Mouse (Mus musculus): ENCODE data around the gene Hist1h2bj.
"Not testable (repeated sequence)": the region's sequence is repeated elsewhere in the genome, so short reads cannot be mapped to it uniquely, and the experiment has no call there.

Gene Hist1h2bj

DNA sequence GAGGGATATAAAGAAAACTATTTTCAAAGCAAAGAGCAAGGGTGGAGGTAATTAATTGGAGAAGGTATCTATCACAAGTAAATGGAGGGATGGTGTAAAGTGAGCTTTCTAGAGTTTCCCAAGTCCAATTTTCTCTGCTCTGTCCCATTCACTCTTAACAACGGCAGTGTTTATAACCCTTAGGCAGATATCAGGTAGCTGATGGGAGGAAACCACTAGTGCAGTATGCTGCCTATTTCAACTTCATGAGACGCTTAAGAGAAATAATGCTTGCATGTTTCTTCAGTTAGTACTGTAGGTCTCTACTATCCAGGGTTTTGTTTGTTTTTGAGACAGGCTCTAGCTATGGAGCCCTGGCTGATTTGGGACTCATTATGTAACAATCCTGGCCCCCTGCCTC lies 5.6 kb upstream of the Hist1h2bj start:
- intact Hi-C loops (cut with DNase I): no loop called here

DNA sequence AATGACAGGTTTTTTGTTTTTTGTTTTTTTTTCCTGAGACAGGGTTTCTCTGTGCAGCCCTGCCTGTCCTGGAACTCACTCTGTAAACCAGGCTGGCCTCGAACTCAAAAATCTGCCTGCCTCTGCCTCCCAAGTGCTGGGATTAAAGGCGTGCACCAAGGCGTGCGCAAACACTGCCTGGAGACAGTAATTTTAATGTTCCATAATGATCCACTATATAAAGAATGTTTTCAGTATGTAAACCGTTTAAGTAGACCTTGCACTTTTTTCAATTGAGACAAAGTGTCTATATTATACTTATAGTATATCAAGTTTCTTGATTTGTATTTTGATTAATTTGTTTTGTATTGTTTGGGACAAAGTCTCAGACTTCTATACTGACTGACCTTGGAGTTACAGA lies 3.6 kb upstream of the Hist1h2bj start:
- intact Hi-C loops (cut with DNase I): no loop called here

DNA sequence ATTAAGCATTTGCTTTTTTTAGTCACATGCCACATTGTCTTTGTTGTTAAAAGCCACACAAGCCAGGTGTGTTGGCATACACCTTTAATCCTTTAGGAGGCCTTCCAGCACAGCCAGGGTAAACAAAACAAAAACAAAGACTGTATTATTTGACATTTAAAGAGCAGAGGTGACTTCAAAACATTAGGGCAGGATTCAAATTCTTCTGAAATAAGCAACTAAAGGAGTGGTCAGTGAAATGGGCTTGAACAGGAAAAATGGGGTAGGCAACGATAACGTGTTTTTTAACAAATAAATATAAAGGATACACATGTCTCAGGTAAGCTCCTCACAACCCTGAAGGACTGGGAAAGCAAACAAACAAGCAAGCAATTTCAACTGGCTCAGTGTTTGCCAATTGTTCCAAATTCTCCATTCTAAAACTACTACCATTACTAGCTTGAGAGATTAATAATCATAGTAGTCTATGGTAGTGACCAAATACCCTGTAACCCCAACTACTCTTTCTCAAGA lies 3.0 kb upstream of the Hist1h2bj start:
- intact Hi-C loops (cut with DNase I): loop anchor here (5.0 kb wide), 2 partner anchors 1647 to 1707 kb away; partner anchors contain the start of genes Hist1h2bb and Hist1h3c

DNA sequence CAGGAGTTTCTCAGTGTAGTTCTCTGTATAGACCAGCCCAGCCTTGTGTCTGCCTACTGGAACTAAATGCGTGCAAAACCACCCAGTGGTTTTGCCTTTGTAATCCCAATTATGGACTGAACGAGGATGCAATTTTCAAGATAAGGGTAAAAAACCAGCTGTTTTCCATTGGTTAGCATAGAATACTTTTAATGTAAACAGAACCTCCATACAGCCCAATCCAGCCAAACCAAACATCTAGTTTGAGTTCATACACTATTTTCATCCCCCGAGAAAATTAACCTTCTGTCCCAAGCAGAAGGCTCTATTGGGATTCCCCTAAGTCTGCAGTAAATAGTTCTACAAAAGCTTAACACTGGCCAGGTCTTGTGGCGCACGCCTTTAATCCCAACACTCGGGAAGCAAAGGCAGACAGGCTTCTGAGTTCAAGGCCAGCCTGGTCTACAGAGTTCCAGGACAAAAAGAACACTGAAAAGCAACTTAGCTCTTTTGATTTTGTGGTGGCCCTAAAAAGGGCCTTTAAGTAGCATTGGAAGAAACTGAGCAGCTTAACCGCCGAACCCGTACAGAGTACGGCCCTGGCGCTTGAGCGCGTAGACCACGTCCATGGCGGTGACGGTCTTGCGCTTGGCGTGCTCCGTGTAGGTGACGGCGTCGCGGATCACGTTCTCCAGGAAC lies 2.4 kb upstream of the Hist1h2bj start:
- intact Hi-C loops (cut with DNase I): loop anchor here (5.0 kb wide), 2 partner anchors 1647 to 1707 kb away; partner anchors contain the start of genes Hist1h2bb and Hist1h3c

DNA sequence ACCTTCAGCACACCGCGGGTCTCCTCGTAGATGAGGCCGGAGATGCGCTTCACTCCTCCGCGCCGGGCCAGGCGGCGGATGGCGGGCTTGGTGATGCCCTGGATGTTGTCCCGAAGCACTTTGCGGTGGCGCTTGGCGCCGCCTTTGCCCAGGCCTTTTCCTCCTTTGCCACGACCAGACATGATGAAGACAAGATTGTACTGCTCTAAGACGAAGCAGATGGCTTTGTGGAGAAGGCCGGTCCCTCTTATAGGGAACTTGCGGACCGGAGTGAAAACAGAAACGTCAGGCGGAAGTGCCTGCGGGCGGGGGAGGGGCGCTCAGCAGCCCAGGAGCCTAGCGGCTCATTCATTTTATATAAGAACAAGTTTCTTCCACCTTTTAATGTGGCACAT lies 1.9 kb upstream of the Hist1h2bj start, which contains the start of gene Hist1h4i:
TSS of gene Hist1h4i (minus strand) at position 221 of the 395 bp plus-strand sequence.
- intact Hi-C loops (cut with DNase I): loop anchor here (5.0 kb wide), 2 partner anchors 1646 to 1706 kb away; partner anchors contain the start of genes Hist1h2bb and Hist1h3c

DNA sequence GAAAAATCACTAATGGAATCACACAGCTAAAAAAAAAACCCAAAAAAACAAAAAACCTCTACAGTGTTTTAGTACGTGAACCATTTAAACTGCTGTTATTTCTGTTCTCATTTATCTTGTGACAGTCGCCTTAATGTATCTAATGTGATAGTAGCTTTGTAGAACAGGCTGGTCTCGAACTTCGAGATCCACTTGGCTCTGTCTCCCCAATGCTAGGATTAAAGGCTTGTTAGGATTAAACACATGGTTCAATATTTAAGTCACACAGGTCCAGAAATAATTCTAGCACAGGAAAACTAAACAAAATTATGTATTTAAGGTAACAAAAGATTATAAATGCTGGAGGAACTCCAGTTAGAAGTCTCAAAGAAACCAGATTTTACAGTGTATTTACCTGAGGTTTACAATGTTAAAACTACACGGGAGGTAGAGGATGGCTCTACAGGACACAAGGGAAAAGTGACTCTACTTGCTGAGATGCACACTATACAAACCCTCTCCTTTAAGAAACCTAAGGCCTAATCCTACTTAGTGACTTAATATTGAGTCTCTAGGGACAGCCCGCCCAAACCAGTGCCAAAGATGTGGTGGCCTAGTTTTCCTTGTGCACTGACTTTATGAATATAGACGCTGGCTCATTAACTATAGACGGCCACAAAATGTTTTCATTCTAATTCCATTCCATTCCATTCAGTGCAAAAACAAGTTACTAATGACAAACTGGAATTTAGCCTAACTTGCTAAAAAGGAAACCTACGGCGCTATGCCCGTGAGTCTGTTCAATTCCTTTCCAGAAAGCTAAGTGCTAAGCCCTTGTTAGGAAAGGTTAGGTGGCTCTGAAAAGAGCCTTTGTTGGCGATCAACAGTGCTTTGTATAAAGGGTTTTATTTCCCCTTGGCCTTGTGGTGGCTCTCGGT lies 1.1 kb upstream of the Hist1h2bj start:
- intact Hi-C loops (cut with DNase I): loop anchor here (5.0 kb wide), 2 partner anchors 1645 to 1705 kb away; partner anchors contain the start of genes Hist1h2bb and Hist1h3c

DNA sequence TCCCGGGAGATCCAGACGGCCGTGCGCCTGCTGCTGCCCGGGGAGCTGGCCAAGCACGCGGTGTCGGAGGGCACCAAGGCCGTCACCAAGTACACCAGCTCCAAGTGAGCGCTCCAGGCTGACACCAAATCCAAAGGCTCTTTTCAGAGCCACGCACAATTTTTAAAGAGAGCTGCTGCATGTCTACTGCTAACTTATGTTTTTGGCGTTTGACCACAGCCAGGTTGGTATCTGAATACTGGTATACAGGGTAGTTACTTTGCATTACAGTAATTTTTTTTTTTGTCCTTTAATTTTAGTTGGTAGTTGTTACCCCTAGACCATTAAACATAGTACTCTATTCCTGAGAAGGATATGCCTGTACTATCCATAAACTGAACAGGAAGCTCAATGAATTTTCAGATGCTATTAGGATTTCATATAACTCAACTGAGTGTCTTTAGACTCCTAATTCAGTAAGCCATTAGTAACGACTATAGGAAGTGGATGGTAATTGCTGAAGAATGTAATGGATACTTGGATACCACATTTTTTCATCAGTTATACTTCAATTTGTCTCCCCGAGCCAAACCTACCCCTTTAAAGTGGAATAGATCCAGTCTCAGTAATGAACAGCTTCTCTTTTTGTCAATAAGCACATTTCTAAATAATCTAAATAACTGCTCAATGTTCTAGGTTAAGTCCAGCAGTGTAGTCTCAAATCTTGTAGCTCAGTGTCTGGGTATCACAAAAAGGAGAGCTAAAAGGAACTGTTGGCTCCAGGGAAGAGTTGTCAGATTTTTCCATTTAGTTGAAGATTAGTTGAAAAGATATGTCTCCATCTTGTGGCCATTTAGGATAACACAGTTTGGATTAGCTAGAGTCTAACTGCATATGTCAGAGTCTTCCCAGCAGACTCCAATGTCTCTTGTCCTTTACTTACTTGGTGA lies 753 bp downstream of the Hist1h2bj start:
- intact Hi-C loops (cut with DNase I): loop anchor here (5.0 kb wide), 2 partner anchors 1644 to 1704 kb away; partner anchors contain the start of genes Hist1h2bb and Hist1h3c

DNA sequence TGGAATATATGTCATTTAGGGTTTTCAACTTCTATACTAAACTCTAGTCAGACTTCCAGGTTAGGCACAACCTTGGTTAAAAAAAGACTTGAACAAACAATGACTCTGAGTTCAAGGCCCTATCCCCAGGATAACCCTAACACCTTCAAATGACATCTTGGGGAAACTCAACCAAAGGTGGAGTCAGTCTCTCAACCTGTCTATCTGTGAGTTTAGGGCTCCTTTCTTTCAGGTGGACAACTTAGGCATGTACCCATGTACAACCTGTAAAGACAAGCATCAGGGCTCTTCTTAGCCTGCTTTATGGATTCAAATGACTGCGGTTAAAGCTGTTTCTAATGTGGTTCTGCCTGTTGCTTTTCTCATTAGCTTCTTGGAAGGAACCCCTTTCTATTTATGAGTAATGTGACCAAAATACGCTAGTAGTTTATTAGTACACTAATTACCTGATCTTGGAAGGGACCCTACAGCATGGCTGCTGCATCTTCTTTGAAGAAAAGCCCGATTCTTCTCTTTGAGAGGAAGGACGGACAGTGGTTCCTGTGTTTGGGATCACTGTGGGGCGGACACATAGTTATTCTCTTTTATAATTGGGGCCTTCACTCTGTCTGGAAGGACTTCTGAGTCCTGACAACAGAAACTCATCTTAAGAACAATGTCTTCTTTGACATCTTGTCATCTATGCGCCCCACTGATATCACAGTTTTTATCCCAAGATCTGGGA lies 1.6 kb downstream of the Hist1h2bj start:
- intact Hi-C loops (cut with DNase I): loop anchor here (5.0 kb wide), 3 partner anchors 332 to 1703 kb away; partner anchors contain the start of genes Hist1h2bb and Hist1h3c

DNA sequence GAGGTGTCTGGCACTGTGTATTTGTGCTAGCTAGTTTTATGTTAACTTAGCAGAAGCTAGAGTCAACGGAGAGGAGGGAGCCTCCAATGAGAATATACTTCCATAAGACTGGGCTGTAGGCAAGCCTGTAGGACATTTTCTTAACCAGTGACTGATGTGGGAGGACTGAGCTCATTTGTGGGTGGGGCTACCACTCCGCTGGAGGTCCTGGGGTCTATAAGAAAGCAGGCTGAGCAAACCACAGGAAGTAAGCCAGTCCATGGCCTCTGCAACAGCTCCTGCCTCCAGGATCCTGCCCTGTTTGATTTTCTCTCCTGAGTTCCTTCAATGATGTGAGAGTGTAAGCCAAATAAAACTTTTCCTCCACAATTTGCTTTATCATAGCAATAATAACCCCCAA lies 2.3 kb downstream of the Hist1h2bj start:
- intact Hi-C loops (cut with DNase I): loop anchor here (5.0 kb wide), 1 partner anchor 333 kb away; no protein-coding TSS in a partner anchor

DNA sequence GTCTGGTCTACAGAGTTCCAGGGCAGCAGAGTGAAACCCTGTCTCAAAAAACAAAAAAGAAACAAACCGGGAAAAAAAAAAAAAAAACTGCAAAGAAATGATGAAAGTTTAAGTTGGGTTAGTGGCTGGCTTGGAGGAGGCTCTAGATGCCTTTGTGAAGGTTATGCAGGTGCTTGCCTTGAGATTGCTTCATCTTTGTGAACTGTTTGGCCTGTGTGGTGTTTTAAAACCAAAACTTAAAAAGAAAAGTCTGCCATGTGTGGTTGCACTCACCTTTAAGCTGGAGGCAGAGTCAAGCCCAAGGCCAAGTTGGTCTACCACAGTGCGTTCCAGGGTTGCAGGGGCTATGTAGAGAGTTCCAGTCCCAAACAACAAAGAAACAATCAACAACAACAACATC lies 6.0 kb downstream of the Hist1h2bj start:
- intact Hi-C loops (cut with DNase I): loop anchor here (5.0 kb wide), 1 partner anchor 337 kb away; no protein-coding TSS in a partner anchor

DNA sequence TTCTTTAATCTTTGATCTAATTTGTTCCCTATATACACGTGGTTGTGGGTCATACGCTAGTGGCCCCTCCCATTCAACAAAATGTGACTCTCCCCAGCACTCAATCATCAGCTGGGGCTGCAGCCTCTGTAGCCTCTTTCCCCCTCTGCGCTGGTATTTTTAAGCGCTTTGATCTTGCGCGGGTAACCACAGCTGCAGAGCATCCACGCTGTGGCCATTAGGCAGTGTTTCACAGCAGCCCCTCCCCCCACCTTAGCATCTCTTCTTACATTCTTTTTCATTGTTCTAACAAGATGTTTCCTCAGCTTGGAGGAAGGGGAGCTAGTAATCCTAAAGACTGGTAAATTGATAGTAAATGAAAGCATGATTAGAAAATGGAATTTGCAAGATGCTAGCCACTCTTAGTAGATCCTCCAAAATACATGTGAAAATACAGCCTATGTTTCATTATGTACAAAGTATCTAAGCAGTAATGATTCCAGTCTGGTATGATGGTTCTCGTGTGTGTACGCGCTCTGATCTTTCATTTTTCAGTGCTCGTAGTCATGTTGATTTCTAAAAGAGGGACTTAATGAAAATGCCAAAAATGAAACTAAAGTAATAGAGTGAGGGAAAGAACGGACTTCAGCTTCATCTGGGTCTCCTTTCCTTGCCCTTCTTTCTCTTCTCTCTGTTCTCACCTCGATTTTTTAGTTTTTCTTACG lies 6.9 kb downstream of the Hist1h2bj start:
- intact Hi-C loops (cut with DNase I): loop anchor here (5.0 kb wide), 1 partner anchor 338 kb away; no protein-coding TSS in a partner anchor

DNA sequence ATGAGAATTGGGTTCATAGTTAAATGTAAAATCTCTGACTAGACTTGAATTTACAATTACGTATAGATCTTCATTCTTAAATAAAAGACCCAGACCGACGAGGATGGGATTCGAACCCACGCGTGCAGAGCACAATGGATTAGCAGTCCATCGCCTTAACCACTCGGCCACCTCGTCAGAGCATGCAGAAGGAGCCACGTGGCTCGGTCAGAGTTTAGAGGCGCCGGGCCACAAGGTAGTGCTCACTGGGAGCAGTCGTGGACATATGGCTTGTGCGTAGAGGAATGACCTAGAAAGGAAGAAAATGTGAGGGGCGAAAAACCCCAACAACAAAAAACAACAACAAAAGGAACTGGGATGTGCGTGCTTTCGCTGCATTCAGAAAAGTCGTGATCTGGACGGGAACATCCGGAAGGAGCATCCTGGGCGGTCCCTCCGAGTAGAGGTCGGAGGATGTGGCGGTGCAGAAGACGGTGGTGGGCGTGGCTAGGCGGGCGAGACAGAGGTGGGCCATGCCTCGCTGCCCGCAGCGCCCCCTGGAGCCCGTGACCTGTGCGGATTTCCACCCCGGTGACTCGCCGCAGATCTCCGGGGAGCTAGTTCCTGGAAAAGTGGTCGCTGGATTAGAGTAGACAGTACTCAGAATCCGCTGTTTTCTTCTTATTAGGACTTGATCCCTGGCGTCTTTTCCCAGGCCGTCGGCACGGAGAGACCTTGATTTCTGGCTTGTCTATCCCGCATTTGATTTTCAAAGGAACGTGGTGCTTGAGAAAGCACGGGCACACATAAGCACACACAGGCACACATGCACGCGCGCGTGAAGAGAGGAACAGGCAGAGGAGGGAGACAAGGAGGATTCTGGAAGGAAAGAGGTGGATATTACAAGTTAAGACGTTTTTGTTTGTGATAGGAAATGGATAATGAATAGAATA lies 7.8 kb downstream of the Hist1h2bj start:
- intact Hi-C loops (cut with DNase I): no loop called here

DNA sequence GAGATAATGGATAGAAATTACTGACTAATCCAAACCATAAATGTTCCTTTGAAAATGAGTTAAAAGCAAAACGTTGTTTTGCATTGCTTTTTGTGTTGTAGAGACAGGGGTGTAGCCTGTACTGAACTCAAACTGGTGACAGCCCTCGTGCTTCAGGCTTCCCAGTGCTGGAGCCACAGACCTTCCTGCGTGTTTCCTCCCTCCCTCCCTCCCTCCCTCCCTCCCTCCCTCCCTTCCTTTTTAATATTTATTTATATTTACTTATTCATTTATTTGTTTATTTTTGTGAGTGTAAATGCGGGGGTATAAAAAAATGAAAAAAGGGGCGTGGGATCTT lies 8.5 kb downstream of the Hist1h2bj start:
- intact Hi-C loops (cut with DNase I): no loop called here

DNA sequence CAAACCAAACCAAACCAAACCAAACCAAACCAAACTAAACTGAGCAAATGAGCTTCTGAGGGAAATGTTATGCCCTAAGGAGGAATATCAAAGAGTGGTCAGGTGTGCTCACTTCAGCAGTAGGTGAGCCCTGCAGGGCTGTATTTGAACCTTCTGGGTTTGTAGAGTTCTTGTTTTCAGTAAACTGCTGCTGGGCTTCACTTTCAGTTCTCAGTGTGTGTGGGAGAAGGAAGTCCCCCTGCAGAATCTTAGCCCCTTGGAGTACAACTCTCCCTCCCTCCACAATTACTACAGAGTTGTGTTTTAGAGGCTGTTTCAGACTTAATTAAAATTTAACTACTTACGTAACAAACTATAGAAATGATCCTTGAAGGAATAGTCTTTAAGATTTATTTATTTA lies 10.7 kb downstream of the Hist1h2bj start:
- intact Hi-C loops (cut with DNase I): no loop called here

DNA sequence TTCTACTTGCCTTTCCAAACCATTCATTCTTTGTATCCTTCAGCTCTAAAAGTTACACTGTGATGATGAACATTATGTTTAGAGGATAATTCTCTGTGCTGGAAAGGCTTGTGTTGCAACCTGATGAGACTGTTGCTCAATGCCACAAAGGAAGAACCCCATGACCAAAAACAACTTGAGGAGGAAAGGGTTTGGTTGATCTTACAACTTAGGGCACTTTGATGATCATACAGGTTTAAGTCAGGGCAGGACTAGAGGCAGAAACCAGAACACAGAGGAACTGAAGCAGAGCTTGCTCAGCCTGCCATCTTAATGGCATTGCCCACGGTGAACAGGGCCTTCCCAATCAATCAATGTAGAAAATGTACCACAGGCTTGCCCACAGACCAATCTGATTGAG lies 18.4 kb downstream of the Hist1h2bj start:
- intact Hi-C loops (cut with DNase I): no loop called here

DNA sequence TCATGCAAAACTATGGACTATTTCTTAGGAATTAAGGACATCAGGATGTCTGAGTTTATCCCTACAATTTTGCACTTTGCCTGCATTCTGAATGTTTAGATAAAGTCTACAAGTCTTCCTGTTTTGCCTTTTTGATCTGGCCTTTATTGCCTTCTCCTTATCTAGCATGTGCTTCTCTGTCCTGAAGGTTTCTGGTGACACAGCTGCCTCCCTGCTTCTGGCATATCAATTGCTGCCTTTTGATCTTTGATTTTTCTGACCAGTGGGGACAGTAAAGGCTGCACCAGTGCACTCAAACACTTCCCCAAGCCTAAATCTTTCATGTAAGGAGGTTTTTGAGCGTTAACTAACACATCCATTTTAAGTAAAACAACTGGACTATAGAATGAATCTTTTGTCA lies 20.5 kb downstream of the Hist1h2bj start:
- intact Hi-C loops (cut with DNase I): no loop called here

DNA sequence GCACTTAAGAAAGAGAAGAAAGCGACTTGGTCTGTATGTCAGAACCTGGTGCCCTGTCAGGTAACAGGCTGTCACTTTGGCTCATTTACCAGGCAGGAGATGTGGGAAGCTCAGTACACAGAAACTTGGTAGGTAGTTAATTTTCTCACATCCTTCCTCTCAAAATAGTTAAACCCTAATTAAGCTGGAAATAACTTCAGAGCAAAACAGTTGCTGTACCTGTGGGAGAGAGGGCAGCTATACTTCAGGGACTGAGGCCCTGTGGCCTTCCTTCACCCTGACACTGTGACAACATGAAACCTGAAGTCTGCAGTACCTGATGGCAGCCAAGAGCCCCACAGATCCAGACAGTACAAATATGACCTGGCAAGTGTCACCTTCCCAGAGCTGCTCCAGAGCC lies 41.1 kb downstream of the Hist1h2bj start, which contains the start of gene Vmn1r188:
TSS of gene Vmn1r188 (plus strand) at position 301 of the 400 bp plus-strand sequence.
- intact Hi-C loops (cut with DNase I): not testable (repeated sequence)

Data from adrenal gland (tissue).